Comparison of ENCODE assay signal across 24 mouse cellular contexts in genomic region chr1:47606597-47606996, GRCm38 (mm10).
DNase-seq lines count a peak whose midpoint lies in the region; ATAC-seq lines count a peak whose summit lies in the region.
"Had no signal": no experiment of that assay in that cellular context is flagged by ENCODE, and none has a peak within 500 bp of the region (broad histone marks: within the 10 kb centered on the region; RNA-seq: fewer than 3 reads in every experiment).

No protein-coding gene starts in this region.

- H3K27ac ChIP-seq in forebrain, embryonic 16.5 days (ENCODE audit: low read length), result no peak overlapping the region; the same call in 1 of the 2 replicates
- H3K27ac ChIP-seq in forebrain, embryonic 14.5 days (ENCODE audit: low read depth, low read length), result no peak overlapping the region
- H3K27ac ChIP-seq: embryonic facial prominence, embryonic 10.5 days; embryonic facial prominence, embryonic 12.5 days; forebrain, embryonic 15.5 days had no signal

- peak; percentile 47; the same call in 1 of the 2 replicates for ATAC-seq in forebrain, embryonic 16.5 days
- ATAC-seq in forebrain, embryonic 14.5 days, result no peak
- peak; percentile 57 for ATAC-seq in frontal cortex, adult (ENCODE audit: low TSS enrichment)
- ATAC-seq: CD4-positive, CD25-positive, alpha-beta regulatory T cell, adult 4 months; forebrain, embryonic 15.5 days; Patski had no signal

- no peak for DNase-seq in forebrain, embryonic 14.5 days (ENCODE audit: low spot score)
- DNase-seq in frontal cortex, postnatal 10 days (ENCODE audit: low spot score in 2 of 2), result no peak
- DNase-seq in layer of hippocampus, postnatal 14 days (ENCODE audit: low spot score in 2 of 2), result peak; percentile 3 to 14
- DNase-seq in layer of hippocampus, adult 9-11 months, result no peak
- peak; percentile 18 for DNase-seq in brain, embryonic 18.5 days (ENCODE audit: low read depth, low spot score)
- DNase-seq in thymus, postnatal 36 days, result no peak
- DNase-seq: adrenal gland, adult 2 months; adrenal gland, postnatal 10 days; adrenal gland, postnatal 25 days; B cell, adult 2 months; cerebellum, adult 11-12 months; cerebellum, adult 2 months; cerebellum, adult 9-10 months; cerebellum, postnatal 10 days; cerebellum, postnatal 25 days had no signal

- 64% methylated on average over 4 of the region's 4 CpGs for WGBS in forebrain, embryonic 16.5 days
- WGBS in forebrain, embryonic 14.5 days, result 81% methylated on average over 4 of the region's 4 CpGs

- H3K27me3 ChIP-seq in forebrain, embryonic 16.5 days (replicated peaks; ENCODE audit: control insufficient read depth, insufficient read depth, low read length), result no peaks in the 10 kb centered on the region
- H3K27me3 ChIP-seq in forebrain, embryonic 14.5 days (replicated peaks; ENCODE audit: control insufficient read depth, insufficient read depth, low read length), result no peaks in the 10 kb centered on the region
- H3K27me3 ChIP-seq: CH12.LX; embryonic facial prominence, embryonic 12.5 days; forebrain, embryonic 15.5 days; Patski had no signal

- H3K4me3 ChIP-seq in forebrain, embryonic 16.5 days (replicated peaks; ENCODE audit: low read length), result no peak overlapping the region
- H3K4me3 ChIP-seq in forebrain, embryonic 14.5 days (ENCODE audit: low read depth, low read length), result no peak overlapping the region
- H3K4me3 ChIP-seq: embryonic facial prominence, embryonic 10.5 days; embryonic facial prominence, embryonic 12.5 days; forebrain, embryonic 15.5 days had no signal

- H3K36me3 ChIP-seq in forebrain, embryonic 16.5 days (ENCODE audit: control insufficient read depth, insufficient read depth), result no peaks in the 10 kb centered on the region
- H3K36me3 ChIP-seq in forebrain, embryonic 14.5 days (ENCODE audit: control insufficient read depth, insufficient read depth, low read length), result no peaks in the 10 kb centered on the region
- H3K36me3 ChIP-seq: embryonic facial prominence, embryonic 10.5 days; embryonic facial prominence, embryonic 12.5 days; forebrain, embryonic 15.5 days; G1E had no signal

- H3K4me2 ChIP-seq in forebrain, embryonic 16.5 days (ENCODE audit: low read length), result no peak overlapping the region
- H3K4me2 ChIP-seq in forebrain, embryonic 14.5 days (ENCODE audit: low read length), result no peak overlapping the region
- H3K4me2 ChIP-seq: embryonic facial prominence, embryonic 12.5 days; forebrain, embryonic 15.5 days had no signal

- peaks cover 5% of the 10 kb centered on the region; the same call in 1 of the 2 replicates for H3K4me1 ChIP-seq in forebrain, embryonic 16.5 days (replicated peaks; ENCODE audit: control insufficient read depth, insufficient read depth, low read length)
- H3K4me1 ChIP-seq in forebrain, embryonic 14.5 days (ENCODE audit: control insufficient read depth, insufficient read depth, low read length), result no peaks in the 10 kb centered on the region
- H3K4me1 ChIP-seq: embryonic facial prominence, embryonic 12.5 days; forebrain, embryonic 15.5 days had no signal

- no peaks in the 10 kb centered on the region for H3K9me3 ChIP-seq in forebrain, embryonic 16.5 days (ENCODE audit: control insufficient read depth, low read length)
- no peaks in the 10 kb centered on the region for H3K9me3 ChIP-seq in forebrain, embryonic 14.5 days (replicated peaks; ENCODE audit: control insufficient read depth, low read length)
- H3K9me3 ChIP-seq: embryonic facial prominence, embryonic 10.5 days; embryonic facial prominence, embryonic 12.5 days; forebrain, embryonic 15.5 days had no signal

- no peak overlapping the region for H3K9ac ChIP-seq in forebrain, embryonic 16.5 days (replicated peaks; ENCODE audit: low read depth, low read length)
- H3K9ac ChIP-seq in forebrain, embryonic 14.5 days (ENCODE audit: low read length), result no peak overlapping the region
- H3K9ac ChIP-seq: embryonic facial prominence, embryonic 12.5 days; forebrain, embryonic 15.5 days had no signal

Comparison
In these comparisons a context has a peak if more than half of its experiments do, and no peak if none do; other contexts are left out.
1. DNase-seq: peak in layer of hippocampus, postnatal 14 days (2 of 2) and brain, embryonic 18.5 days (single experiment); none in forebrain, embryonic 14.5 days (single experiment), frontal cortex, postnatal 10 days (0 of 2), layer of hippocampus, adult 9-11 months (single experiment) and thymus, postnatal 36 days (0 of 2).